In genomic region chr10:22149073-22149690, GRCm38 (mm10) we compare ENCODE assay signal across 8 mouse cellular contexts. TPM values are rescaled to one million over a fixed set of nuclear protein-coding genes. Genes with fewer than 3 reads are reported as not detected.
DNase-seq lines count a peak whose midpoint lies in the region; ATAC-seq and TF ChIP-seq lines count a peak whose summit lies in the region.

E030030I06Rik (minus strand) TSS chr10:22149270.

- peak within 1 kb of the TSS; percentile 88 for H3K4me2 ChIP-seq in forebrain, embryonic 15.5 days (replicated peaks)
- H3K4me2 ChIP-seq in kidney, embryonic 14.5 days (replicated peaks; ENCODE audit: low read depth, low read length), result peak within 1 kb of the TSS; percentile 96
- H3K4me2 ChIP-seq in midbrain, embryonic 16.5 days (ENCODE audit: low read length), result peak within 1 kb of the TSS; percentile 84

- peak within 1 kb of the TSS; percentile 31 for H3K9ac ChIP-seq in forebrain, embryonic 15.5 days (replicated peaks)
- peak within 1 kb of the TSS; percentile 78 for H3K9ac ChIP-seq in kidney, embryonic 14.5 days (ENCODE audit: low read depth, low read length)
- H3K9ac ChIP-seq in midbrain, embryonic 16.5 days (ENCODE audit: low read depth, low read length), result peak within 1 kb of the TSS; percentile 61

- no peak within 1 kb of the TSS for H3K27ac ChIP-seq in cerebellum, adult 2 months (ENCODE audit: insufficient read depth, low read length)
- H3K27ac ChIP-seq in thymus, adult 2 months (ENCODE audit: control insufficient read depth, insufficient read depth, low read length), result no peak within 1 kb of the TSS
- no peak within 1 kb of the TSS for H3K27ac ChIP-seq in forebrain, embryonic 15.5 days (replicated peaks)
- peak within 1 kb of the TSS; percentile 59; the same call in 1 of the 2 replicates for H3K27ac ChIP-seq in kidney, embryonic 14.5 days (ENCODE audit: low read depth, low read length)
- no peak within 1 kb of the TSS for H3K27ac ChIP-seq in midbrain, embryonic 16.5 days (ENCODE audit: low read length)

- DNase-seq in cerebellum, adult 2 months, result peak in 1 of 2 experiments; percentile 50
- DNase-seq in cerebellum, adult 9-11 months, result no peak
- peak; percentile 18 for DNase-seq in thymus, adult 2 months
- no peak for DNase-seq in thymus, adult 18-20 months
- no peak for DNase-seq in left cerebral cortex, adult 8-10 months (ENCODE audit: low spot score in 2 of 2)

- ATAC-seq in forebrain, embryonic 15.5 days (replicated peaks), result peak; percentile 50
- ATAC-seq in kidney, embryonic 14.5 days (ENCODE audit: low FRiP score, low TSS enrichment), result peak; percentile 40
- ATAC-seq in midbrain, embryonic 16.5 days, result peak; percentile 44; the same call in 1 of the 2 replicates

- TF ChIP-seq CTCF in cerebellum, adult 2 months (IDR thresholded peaks at IDR 0.05; ENCODE audit: borderline replicate concordance, insufficient read depth, low read depth, low read length), result no peak
- no peak for TF ChIP-seq CTCF in thymus, adult 2 months (IDR thresholded peaks at IDR 0.05; ENCODE audit: borderline replicate concordance, control insufficient read depth, extremely low read depth, insufficient read depth, low read length, poor library complexity)

- H3K27me3 ChIP-seq in cerebellum, adult 2 months (ENCODE audit: control insufficient read depth, insufficient read depth, low read length), result peaks cover 8% of the 10 kb centered on the region; the same call in 1 of the 2 replicates
- H3K27me3 ChIP-seq in thymus, adult 2 months (ENCODE audit: control insufficient read depth, insufficient read depth, low read length), result peaks cover 21% of the 10 kb centered on the region
- peaks cover 21% of the 10 kb centered on the region for H3K27me3 ChIP-seq in forebrain, embryonic 15.5 days
- peaks cover 15% of the 10 kb centered on the region for H3K27me3 ChIP-seq in kidney, embryonic 14.5 days (ENCODE audit: control insufficient read depth, insufficient read depth, low read length)
- peaks cover 16% of the 10 kb centered on the region; the same call in 1 of the 2 replicates for H3K27me3 ChIP-seq in midbrain, embryonic 16.5 days (ENCODE audit: control insufficient read depth, insufficient read depth, low read depth, low read length)

- peak within 1 kb of the TSS; percentile 72 for H3K4me3 ChIP-seq in cerebellum, adult 2 months (replicated peaks; ENCODE audit: insufficient read depth, low read depth, low read length)
- H3K4me3 ChIP-seq in thymus, adult 2 months (ENCODE audit: control insufficient read depth, insufficient read depth, low read length), result peak within 1 kb of the TSS; percentile 73
- H3K4me3 ChIP-seq in forebrain, embryonic 15.5 days, result peak within 1 kb of the TSS; percentile 51
- H3K4me3 ChIP-seq in kidney, embryonic 14.5 days (ENCODE audit: low read length), result peak within 1 kb of the TSS; percentile 70
- H3K4me3 ChIP-seq in midbrain, embryonic 16.5 days (ENCODE audit: low read depth, low read length), result peak within 1 kb of the TSS; percentile 50

- no peaks in the 10 kb centered on the region for H3K36me3 ChIP-seq in thymus, adult 2 months (ENCODE audit: control insufficient read depth, insufficient read depth, low read length)
- H3K36me3 ChIP-seq in forebrain, embryonic 15.5 days, result no peaks in the 10 kb centered on the region
- no peaks in the 10 kb centered on the region for H3K36me3 ChIP-seq in kidney, embryonic 14.5 days (ENCODE audit: control insufficient read depth, insufficient read depth, low read length)
- H3K36me3 ChIP-seq in midbrain, embryonic 16.5 days (ENCODE audit: control insufficient read depth, insufficient read depth, low read length), result no peaks in the 10 kb centered on the region

- WGBS in cerebellum, adult 2 months, result under 1% methylated on average over 37 of the region's 37 CpGs
- WGBS in thymus, adult 2 months, result under 1% methylated on average over 37 of the region's 37 CpGs
- WGBS in forebrain, embryonic 15.5 days, result under 1% methylated on average over 37 of the region's 37 CpGs
- 0% methylated on average over 37 of the region's 37 CpGs for WGBS in kidney, embryonic 14.5 days
- under 1% methylated on average over 32 of the region's 37 CpGs for WGBS in midbrain, embryonic 16.5 days

- no peaks in the 10 kb centered on the region for H3K4me1 ChIP-seq in cerebellum, adult 2 months (ENCODE audit: control insufficient read depth, insufficient read depth, low read length)
- peaks cover 18% of the 10 kb centered on the region for H3K4me1 ChIP-seq in thymus, adult 2 months (replicated peaks; ENCODE audit: control insufficient read depth, insufficient read depth, low read length)
- peaks cover 32% of the 10 kb centered on the region for H3K4me1 ChIP-seq in forebrain, embryonic 15.5 days
- peaks cover 5% of the 10 kb centered on the region; the same call in 1 of the 2 replicates for H3K4me1 ChIP-seq in kidney, embryonic 14.5 days (ENCODE audit: control insufficient read depth, insufficient read depth, low read length)
- H3K4me1 ChIP-seq in midbrain, embryonic 16.5 days (ENCODE audit: control insufficient read depth, insufficient read depth, low read length), result peaks cover 11% of the 10 kb centered on the region

- no peak for TF ChIP-seq POLR2A in cerebellum, adult 2 months (IDR thresholded peaks at IDR 0.05; ENCODE audit: borderline replicate concordance, insufficient read depth, low read length)
- no peak for TF ChIP-seq POLR2A in thymus, adult 2 months (IDR thresholded peaks at IDR 0.05; ENCODE audit: control insufficient read depth, extremely low read depth, insufficient read depth, low read length, poor library complexity)

- H3K9me3 ChIP-seq in forebrain, embryonic 15.5 days, result no peaks in the 10 kb centered on the region
- H3K9me3 ChIP-seq in kidney, embryonic 14.5 days (ENCODE audit: control insufficient read depth, low read length), result no peaks in the 10 kb centered on the region
- H3K9me3 ChIP-seq in midbrain, embryonic 16.5 days (replicated peaks; ENCODE audit: control insufficient read depth, low read length, poor library complexity, severe bottlenecking), result no peaks in the 10 kb centered on the region

RNA-seq across cellular contexts. Expression of gene E030030I06Rik, which starts in this region (rescaled TPM):
- 0.13 and 0.16 TPM in 2 replicates for polyA plus RNA-seq in cerebellum, adult 2 months (2012; rRNA removed)
- 4.5 and 6.5 TPM in 2 replicates for polyA plus RNA-seq in thymus, adult 2 months (2012; rRNA removed)
- polyA plus RNA-seq in forebrain, embryonic 15.5 days (2015; fragmentation: Nextera tagmentation; extraction: Ambion mirVana), result 4.3 and 5.5 TPM in 2 replicates
- 35.5 and 42.1 TPM in 2 replicates for polyA plus RNA-seq in kidney, embryonic 14.5 days (2014; fragmentation: Nextera tagmentation; extraction: Ambion mirVana)
- 1.9 and 2.9 TPM in 2 replicates for polyA plus RNA-seq in midbrain, embryonic 16.5 days (2015; fragmentation: Nextera tagmentation; extraction: Ambion mirVana)
- total RNA-seq in left cerebral cortex, adult 8-10 months (2022), result under 1 TPM in 3 of 4 experiments, not detected in 1; 0.30 to 0.72 (median 0.50) TPM
